Mouse (Mus musculus) heart, embryonic 11.5 days (tissue): ENCODE data around the gene Gm10229. TPM values are rescaled to one million over a fixed set of nuclear protein-coding genes. Genes with fewer than 3 reads are reported as not detected.

Experiments used
- polyA plus RNA-seq: library from polyadenylated mRNA; unstranded; fragments of >200 nt; fragmentation: Nextera tagmentation; extraction: Ambion mirVana; gene quantifications from 2 replicates; pipeline ENCODE4 v1.2.1, GENCODE M21; 2014

Gm10229 gene
- polyA plus RNA-seq, 1 experiment from 2014 or later: not detected

Other genes with a start within 250 kb of the Gm10229 start
- gene 2310057N15Rik, start 241.1 kb upstream of the Gm10229 start, polyA plus RNA-seq: not detected in 2 replicates
- not detected in 2 replicates for gene Gm5965, start 237.4 kb upstream of the Gm10229 start, polyA plus RNA-seq
- not detected in 2 replicates for gene Gm20741, start 203.1 kb upstream of the Gm10229 start, polyA plus RNA-seq
- gene Krtap15, start 195.1 kb upstream of the Gm10229 start, polyA plus RNA-seq: not detected in 2 replicates
- gene Krtap14, start 189.1 kb upstream of the Gm10229 start, polyA plus RNA-seq: not detected in 2 replicates
- gene Krtap19-1, start 145.9 kb upstream of the Gm10229 start, polyA plus RNA-seq: not detected in 2 replicates
- gene Krtap19-2, start 141.0 kb upstream of the Gm10229 start, polyA plus RNA-seq: not detected in 2 replicates
- gene Krtap19-3, start 137.2 kb upstream of the Gm10229 start, polyA plus RNA-seq: not detected in 2 replicates
- not detected in 2 replicates for gene Krtap19-4, start 130.2 kb upstream of the Gm10229 start, polyA plus RNA-seq
- not detected in 2 replicates for gene Krtap19-5, start 118.8 kb upstream of the Gm10229 start, polyA plus RNA-seq
- gene Krtap19-9b, start 83.0 kb upstream of the Gm10229 start, polyA plus RNA-seq: not detected in 2 replicates
- gene Krtap16-3, start 52.4 kb upstream of the Gm10229 start, polyA plus RNA-seq: not detected in 2 replicates
- gene Krtap22-2, start 4.5 kb upstream of the Gm10229 start, polyA plus RNA-seq: not detected in 2 replicates
- not detected in 2 replicates for gene Krtap6-1, start 16.4 kb downstream of the Gm10229 start, polyA plus RNA-seq
- gene Gm10228, start 26.2 kb downstream of the Gm10229 start, polyA plus RNA-seq: not detected in 2 replicates
- gene Krtap6-5, start 32.6 kb downstream of the Gm10229 start, polyA plus RNA-seq: not detected in 2 replicates
- gene 1110025L11Rik, start 48.7 kb downstream of the Gm10229 start, polyA plus RNA-seq: not detected in 2 replicates
- not detected in 2 replicates for gene Krtap6-3, start 68.7 kb downstream of the Gm10229 start, polyA plus RNA-seq
- not detected in 2 replicates for gene Gm6358, start 125.6 kb downstream of the Gm10229 start, polyA plus RNA-seq
- gene Gm10061, start 135.8 kb downstream of the Gm10229 start, polyA plus RNA-seq: not detected in 2 replicates
- not detected in 2 replicates for gene Gm9789, start 142.7 kb downstream of the Gm10229 start, polyA plus RNA-seq
- gene Gm7735, start 154.2 kb downstream of the Gm10229 start, polyA plus RNA-seq: not detected in 2 replicates
- not detected in 2 replicates for gene 1110057P08Rik, start 159.5 kb downstream of the Gm10229 start, polyA plus RNA-seq
- not detected in 2 replicates for gene Krtap20-2, start 190.6 kb downstream of the Gm10229 start, polyA plus RNA-seq